Mouse (Mus musculus): ENCODE measurements at regions not wholly inside any gene's neighbourhood (a gene's known extent, or its start where the extent isn't known, plus 50 kb on each side); places are given as distances from the start of the nearest gene placed in this dataset.

DNA sequence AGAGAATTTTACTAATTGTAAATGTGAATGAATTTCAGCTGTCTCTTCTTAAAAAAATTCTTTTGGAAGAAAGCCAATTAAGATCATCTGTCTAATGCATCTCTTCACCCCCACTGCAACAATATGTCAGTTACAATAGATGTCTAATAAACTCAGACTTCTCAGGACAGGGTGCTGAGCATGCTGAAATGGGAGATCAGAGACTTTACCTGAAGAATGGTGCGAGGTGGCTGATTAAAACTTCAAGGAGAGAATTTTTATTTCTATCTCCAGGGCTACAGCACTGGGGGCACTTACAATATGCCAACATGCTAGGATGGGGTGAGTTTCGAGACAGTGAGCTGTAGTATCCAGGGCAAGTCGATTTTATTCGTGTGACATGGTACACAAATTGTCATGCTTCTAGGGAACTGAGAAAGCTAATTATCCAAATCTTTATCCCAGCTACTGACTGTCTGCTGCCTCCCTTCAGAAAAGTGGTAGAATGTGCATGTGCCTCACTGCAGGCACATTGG lies 449.0 kb upstream of the Fam92a start:
- no peak for DNase-seq

DNA sequence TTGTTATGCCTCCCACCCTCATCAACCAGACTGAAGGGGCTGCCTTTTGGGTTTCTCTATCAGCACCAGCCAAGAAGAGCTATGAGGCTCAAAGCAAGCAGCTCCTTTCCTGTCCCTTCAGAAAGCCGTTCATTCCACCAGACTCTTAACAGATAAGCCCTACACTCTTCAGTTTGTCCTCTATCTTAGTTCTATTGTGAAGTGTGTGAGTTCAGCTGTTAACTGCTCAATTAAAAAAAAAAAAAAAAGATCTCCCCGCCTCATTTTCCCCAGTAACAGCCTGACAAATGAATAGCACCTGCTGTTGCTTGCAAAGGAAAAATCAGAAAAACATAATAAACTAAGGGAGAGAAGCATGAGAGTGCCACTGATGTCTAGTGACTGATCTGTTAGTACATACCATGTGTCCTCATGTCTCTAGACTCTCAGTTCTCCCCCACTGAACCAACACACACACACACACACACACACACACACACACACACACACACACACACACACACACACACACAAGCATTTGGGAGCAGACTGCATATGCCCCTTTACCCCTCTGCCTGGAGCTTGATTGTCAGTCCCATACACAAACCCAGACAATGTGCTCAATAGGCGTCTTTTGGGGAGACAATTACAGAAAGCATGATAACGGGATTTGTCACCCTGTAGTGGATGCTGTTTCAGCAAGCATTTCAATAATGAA lies 448.4 kb upstream of the Fam92a start:
- no peak for DNase-seq

DNA sequence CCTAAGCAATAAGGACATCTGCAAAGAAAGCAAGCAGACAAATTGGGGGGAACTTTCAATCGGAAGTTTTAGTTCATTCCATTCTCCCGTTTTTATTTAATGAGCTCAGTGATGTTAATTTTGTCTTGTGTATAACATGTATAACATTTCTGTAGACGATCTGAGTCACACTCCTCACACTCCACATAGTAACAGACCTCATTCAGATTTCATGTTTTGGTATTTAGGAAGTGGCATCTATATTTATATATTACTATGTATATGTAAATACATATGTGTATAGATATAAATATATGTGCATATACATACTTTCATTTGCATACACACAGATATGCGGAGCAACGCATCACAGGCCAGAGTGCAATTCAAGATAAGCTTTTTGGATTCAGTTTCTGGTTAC lies 444.9 kb upstream of the Fam92a start:
- DNase-seq: no peak

DNA sequence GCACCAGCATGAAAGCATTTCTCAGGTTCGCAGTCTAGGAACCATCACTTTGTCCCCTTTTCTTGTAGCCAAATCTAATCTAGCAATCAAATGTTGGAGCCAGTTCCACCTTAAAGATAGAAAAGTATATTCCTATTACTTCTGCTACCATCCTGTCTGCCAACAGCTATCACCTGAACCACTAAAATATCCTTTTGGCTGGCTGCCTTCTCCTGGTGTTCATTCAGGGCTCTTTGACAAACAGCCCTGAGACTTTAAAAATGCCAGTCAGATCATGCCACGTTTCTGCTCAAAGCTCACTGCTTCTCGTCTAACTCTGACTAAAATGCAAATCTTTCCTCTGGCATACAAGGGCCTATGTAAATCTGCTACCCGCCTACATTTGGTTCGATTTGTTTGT lies 439.7 kb upstream of the Fam92a start:
- peak; percentile 35 to 66 for DNase-seq

DNA sequence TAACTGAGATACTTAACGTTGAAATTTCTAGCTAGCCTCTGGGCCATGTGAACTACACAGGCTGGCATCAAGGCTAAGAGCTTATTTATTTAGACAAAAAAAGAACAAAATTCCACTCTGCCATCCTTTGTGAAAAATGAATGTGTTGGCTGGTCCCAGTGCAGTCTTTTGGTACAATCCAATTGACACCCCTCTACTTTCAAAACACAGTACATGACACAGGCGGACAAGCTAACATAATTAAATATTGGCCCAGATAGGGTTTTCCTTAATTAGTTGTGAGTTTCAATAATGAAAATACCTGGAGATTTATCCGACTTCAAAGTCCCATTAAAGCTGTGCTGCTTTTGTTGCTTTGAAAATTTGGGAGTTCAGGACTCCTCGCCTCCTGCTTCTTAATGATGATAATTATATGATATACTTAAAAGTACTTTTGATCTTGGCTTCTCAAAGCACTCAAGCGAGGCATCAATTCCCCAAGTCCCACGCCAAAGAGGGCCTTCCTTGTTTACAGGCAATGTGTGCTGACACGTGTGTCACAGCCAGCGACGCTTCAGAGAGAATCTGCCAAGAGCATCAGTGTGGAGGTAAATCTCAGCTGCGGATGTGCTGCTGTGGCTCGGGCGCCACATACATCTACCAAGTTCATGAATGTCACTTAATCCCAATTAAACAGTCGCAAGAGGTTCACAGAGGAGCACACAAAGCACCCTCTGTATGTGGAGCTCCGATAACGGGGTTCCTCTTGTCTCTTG lies 429.5 kb upstream of the Fam92a start:
- no peak for DNase-seq

DNA sequence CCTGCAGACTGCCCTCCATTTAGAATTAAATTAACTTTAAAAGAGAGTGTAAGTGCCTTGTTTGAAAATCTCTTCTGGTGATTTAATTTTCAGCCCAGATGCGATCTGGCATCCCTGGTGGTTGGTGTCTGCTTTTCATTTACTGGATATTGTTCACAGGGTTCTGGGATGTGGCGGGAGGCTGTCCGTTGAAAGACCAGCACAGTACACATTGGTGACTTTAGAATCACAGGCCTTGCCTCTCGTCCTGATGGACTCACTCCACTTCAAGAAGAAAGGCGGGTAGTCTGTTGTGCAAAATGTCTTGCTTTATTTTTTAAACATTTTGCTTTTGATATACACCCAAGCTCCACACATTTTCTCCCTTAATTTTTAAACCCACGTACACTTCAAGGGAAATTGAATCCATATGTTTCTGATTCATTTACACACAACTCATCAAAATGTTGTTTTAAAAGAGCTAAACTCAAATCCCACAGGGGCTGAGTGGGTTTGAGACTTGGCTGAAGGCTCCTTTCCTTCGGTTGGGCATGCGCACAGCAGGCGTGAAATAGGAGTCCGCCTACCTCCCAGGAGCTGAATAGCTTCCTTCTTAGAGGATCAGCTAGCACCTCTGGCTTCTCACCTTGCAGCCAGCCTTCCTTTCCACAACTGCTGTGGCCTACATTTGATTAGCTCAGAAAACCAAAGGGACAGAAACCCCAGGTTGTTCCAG lies 424.1 kb upstream of the Fam92a start:
- DNase-seq: no peak

DNA sequence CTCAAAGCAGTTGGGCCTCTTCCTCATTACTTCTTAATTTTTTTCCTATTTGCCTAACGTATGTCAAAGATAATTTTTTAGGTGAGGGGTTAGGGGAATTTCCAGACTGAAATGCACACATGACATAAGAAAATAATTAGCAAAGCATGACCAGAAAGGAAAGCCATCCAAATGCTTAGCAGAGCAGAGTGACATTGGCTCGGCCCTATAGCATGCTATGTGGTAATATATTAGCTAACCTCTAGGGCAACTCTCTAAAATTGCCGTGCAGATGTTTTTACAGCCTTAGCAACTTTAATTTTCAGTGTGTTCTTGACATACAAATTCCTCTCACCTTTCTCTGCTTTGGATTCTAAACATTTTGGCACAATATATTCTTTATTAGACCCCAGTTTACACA lies 421.2 kb upstream of the Fam92a start:
- no peak for DNase-seq

DNA sequence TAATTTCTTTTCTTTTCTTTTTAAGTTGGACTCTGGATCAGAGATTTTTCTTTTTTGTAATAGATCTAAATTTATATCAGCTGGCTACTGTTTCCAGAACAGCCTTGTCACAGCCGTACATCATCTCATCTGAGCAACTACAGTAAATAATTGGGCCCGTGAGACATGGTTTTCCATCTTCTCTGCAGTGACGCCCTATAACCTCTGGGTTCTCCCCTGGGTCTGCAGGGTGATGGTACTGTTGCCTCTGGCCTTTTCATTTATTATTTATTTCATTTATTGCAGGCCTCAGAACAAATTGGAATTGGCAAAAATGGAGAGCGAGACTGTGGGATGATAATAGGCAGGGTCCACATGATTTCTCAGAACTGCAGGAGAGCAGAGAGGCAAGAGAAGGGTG lies 406.3 kb upstream of the Fam92a start:
- no peak for DNase-seq

DNA sequence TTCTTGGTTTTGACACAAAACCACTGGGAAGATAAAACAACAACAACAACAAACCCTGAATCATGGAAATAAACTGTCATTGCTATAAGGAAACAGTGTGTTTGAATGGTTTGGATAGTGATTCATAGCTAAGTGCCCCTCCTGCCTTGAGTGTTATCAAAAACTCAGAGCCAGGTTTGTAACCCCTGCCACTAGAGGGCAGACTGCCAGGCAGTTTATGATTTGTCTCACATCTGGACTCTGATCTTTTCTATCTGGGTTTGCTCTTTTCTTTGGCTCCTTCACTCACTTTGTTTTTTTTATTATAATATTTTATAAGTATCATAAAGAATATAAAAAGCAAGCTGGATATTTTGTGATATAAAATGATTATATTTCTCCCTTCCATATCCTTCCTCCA lies 400.1 kb upstream of the Fam92a start:
- peak in 1 of 2 experiments; percentile 10 for DNase-seq

DNA sequence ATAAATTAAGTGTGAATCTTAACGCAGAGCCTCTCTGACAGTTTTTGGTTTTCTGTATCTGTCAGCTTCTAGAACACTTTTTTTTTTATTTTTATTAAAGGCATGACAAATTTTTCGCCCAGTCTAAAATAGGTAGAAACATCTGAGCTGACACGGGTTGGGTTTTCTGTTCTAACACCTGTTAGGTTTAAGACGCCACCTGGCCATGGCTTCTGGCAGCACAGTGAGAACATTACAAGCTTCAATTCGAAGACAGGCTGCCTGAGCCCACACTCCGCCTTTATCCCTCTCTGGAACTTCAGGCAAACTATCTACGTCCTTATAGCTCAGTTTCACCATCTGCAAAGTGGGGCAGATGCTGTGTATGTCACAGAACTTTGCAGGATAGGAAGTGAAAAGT lies 398.9 kb upstream of the Fam92a start:
- DNase-seq: no peak

DNA sequence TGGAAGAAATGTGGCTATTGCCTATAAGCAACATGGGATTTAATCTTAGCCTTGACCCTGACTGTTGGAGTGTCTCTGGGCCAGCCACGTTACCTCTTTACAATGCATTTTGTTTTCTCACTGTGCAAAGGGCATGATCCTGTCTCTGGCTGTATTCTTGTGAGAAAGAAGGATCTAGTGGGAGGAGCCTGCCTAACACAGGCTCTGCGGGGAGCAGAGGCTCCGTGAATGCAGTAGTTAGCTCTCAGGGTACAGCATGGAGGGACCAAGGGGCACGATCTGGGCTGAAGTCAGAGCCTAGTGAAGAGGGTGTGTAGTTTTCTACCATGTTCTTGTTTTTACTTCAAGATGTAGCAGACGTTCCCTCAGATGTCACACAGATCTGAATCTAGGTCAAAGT lies 395.8 kb upstream of the Fam92a start:
- DNase-seq: no peak

DNA sequence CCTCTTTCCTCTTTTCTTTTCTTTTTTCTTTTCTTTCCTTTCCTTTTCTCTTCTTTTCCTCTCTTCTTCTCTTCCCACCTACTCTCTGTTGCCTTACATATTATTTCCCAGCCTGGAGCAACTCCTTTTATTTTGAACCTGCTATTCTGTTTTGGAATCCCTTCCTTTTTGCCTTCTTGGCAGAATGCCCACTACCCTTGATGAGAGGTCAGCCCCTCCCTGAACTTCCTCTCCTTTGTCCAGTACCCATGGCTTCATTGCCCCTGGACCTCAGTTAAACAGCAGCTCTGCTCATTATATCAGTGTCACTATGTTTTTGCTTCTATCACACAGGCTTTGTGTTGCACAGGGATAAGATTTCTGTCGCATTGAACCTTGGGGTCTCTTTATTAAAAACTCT lies 391.2 kb upstream of the Fam92a start:
- no peak for DNase-seq

DNA sequence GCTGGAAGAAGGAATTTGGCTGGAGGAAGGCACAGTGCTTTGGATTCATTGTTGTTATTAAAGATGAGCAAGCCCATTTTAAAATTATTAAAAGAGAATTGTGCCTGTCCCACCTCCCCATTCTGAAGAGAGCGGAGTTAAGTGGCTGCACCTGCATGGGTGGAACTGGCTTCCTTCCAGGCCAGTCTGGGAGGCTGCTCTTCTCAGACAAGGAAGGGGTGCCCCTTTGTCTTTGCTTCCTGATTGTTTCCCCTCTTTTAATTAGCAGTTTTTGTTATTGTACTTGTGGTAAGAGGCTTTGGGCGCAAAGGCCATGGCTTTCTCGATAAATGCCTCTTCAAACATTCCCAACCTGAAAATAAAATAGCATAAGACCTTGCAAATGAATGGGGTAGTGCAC lies 388.7 kb upstream of the Fam92a start:
- DNase-seq: peak in 1 of 2 experiments; percentile 7

DNA sequence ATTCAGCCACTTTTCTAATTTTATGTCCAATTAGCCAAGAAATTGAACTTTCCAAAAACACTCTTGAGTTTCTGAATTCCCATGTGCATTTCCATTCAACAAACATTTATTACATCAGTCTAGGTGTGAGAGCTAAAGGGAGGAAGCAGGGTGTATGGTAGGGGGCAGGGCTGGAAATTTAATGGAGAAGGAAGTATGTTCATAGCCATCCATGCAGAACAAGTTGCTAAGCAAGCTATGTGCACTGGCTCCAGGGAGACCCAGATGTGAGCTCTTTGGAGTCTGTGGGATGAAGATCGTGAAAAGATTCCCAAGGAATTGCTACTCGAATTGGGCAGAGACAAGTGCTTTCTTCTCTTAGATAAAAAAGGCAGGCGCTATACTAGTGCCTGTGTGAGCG lies 388.2 kb upstream of the Fam92a start:
- no peak for DNase-seq

DNA sequence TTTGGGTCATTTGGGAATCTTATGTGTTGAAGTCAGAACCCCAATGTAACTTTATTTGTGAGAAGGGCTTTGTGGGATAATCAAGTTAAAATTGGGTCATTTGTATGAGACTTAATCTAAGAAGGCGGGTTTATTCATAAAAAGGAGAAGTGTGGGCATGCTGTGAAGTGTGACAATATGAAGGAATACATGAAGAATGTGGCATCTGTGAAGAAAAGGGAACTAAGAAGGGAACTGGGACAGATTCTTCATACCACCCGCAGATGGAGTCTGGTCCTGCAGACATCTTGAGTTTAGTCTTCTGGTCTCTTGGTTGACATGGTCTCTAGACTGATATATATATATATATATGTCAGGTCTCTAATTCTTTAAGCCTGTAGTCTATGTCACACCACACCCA lies 385.3 kb upstream of the Fam92a start:
- DNase-seq: no peak

DNA sequence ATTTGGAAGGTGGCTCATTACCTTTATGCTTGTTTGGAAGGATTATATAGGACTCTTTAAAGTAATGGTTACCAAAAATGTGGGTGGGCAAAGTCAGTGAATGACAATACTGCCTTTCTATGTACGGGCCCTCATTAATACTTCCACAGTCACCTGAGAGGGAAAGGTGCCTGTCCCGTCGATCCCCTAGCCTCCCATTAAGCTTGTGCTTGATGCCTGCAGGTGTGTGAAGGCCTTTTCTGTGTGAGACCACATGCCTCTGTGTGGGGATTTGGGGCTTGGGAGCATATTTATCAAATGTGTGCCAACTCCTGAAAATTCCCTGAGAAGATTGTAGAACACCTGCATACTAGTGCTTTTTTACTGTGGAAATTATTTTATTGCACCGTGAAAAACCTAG lies 377.4 kb upstream of the Fam92a start:
- DNase-seq: no peak

DNA sequence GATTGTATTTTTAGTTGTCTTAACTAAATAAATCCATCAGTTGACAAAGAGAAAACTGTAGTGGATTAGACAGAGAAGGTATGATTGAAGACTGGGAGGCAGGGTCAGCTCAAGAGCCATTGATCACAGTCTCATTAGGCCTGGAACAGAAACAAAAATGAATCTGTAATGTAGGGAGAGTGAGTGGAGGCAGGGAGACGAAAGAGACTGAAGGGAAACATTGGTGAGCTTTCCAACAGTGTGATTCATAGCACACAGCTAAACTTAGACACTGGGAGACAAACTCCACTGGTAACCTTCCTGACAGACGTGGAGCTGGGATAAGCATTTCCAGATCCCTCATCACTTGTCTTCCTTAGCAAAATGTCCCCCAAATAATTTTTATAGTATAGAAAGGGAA lies 372.1 kb upstream of the Fam92a start:
- no peak for DNase-seq

DNA sequence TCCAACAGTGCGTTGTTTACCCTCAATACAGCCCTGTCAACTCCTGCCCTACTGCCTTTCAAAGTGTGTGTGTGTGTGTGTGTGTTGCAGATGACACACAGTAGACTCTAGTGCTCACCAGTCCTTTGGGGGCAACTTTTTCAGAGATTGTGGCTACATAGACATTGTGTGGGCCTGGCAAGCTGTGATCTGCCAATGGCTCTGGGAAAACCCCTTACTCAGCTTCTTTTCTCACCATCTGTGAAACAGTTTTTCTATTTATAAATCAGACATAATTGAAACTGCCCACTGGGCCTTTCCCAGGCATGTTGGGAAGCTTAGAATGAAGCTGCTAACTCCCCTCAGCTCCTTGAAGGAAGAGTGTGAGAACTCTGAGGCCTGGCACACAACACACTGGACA lies 369.7 kb upstream of the Fam92a start:
- no peak for DNase-seq

DNA sequence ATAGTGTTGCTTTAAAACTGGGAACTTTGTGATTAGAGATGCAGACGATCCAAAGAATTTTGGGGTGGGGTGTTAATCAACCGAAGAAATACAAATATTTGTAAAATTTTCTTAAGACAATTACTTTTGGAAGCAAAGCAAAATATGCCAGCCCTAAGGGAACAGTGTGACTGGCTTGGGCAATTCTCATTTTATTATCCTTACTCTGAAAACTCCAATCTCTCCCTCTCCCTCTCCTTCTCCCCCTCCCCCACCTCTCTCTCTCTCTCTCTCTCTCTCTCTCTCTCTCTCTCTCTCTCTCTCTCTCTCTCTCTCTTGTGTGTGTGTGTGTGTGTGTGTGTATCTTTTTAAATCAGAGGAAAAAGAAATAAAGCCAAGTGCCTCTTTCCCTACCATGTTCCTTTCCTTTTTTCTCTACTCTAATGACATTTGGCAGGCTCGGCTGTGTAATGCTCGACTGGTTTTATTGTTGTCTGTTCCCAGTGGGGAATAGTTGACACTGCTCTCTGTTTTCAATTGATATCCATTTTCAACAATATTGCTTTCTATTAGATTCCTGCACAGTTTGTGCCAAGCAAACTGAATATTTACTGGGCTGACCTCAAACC lies 367.5 kb upstream of the Fam92a start:
- peak; percentile 17 to 50 for DNase-seq

DNA sequence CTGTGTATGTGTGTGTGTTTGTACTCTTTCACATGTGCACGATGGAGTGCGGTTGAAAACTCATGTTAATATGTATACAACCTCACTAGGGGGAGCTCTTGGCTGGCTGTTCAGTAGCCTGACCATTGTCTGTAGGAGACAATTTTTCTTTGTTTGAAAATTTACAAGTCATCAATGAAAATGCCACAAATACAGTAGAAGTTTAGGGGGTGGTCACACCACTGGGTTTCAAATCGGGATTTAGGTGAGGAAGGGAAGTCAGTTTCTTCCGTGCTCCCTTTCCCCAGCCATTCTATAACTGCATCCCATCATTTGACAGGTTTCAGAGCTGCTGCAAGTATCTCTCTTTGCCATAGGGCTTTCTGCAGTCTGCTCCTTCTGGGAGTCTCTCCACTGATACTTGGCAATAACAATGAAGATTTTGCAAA lies 366.9 kb upstream of the Fam92a start:
- peak; percentile 83 to 86 for DNase-seq

DNA sequence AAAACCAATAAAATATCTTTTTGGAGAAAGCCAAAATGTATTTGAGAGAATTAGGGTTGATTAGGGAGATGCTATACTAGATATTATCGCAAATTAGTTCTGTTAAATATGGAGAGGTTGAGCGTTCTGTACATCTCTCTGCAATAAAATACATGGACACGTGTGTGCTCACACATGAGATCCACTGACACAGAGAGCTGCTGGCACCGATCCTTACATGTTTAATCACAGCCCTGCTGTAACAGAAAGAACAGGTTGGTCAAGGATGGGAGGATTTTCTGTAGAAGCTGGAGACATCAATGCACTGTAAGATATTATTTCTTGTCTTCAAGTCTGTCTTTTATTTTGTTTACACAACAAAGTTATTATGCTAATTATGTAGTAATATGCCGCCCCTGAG lies 366.2 kb upstream of the Fam92a start:
- peak; percentile 11 to 17 for DNase-seq

DNA sequence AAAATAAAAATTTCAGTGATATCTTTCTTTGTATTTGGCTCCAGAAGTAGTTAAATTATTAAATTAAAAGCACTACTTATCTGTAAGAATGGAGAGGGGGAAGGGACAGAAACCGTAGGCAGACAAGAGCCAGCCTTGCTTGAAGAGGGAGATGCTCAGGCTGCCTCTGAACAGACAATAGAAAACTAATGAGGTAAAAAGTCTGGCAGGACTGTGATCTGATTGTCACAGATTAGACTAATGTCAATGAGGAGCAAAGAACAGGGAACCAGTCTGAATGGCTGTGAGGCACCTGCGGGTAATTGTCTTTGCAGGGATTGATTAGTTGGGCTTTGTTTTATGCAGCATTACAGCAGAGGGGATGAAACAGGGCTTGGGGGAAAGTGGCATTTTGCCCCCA lies 362.3 kb upstream of the Fam92a start:
- no peak for DNase-seq

DNA sequence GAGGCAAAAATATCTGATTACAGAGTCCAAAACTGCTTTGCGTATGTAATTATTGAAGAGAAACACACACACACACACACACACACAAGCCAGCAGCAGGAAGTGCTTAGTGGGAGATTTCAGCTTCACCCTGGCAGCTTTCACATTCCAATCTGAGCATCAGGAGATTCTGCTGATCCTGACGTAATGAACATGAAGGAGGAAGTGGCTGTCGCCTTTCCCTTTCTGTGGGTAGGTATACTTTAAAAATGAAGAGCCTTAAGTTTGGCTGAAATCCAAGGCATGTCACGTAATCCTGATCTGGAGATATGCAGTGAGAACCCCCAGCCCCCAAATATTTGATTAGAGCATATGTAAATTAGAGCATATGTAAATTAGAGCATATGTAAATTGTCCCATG lies 361.1 kb upstream of the Fam92a start:
- no peak for DNase-seq

All from cerebellum, postnatal 14 days (tissue).